Mouse (Mus musculus) liver, embryonic 16.5 days (tissue): ENCODE results near the gene Slc25a12. TPM values are rescaled to one million over a fixed set of nuclear protein-coding genes. Genes with fewer than 3 reads are reported as not detected.

Experiments used
- ATAC-seq: fragments of 200-750 bp; cut with Nextera tagmentation; 2 replicates; pipeline ENCODE4 v1.8.0; 2017; ENCODE audit warnings: low read depth, mild to moderate bottlenecking, moderate number of reproducible peaks, moderate library complexity
- H3K27ac ChIP-seq: fragments of 300-500 bp; sonication (generic); 2 replicates; pipeline ENCODE4 v1.5.1; 2014; ENCODE audit warnings: mild to moderate bottlenecking, low read length
- H3K27me3 ChIP-seq: fragments of 300-500 bp; sonication (generic); 2 replicates; pipeline ENCODE4 v1.6.1; 2014; ENCODE audit warnings: low read depth, low read length, mixed read lengths; ENCODE audit not compliant: control insufficient read depth, insufficient read depth
- H3K36me3 ChIP-seq: fragments of 300-500 bp; sonication (generic); 2 replicates; pipeline ENCODE4 v1.6.1; 2014; ENCODE audit warnings: mild to moderate bottlenecking; ENCODE audit not compliant: control insufficient read depth, insufficient read depth
- H3K4me1 ChIP-seq: fragments of 300-500 bp; sonication (generic); 2 replicates; pipeline ENCODE4 v1.6.1; 2014; ENCODE audit warnings: low read depth, low read length, mixed read lengths; ENCODE audit not compliant: control insufficient read depth
- H3K4me2 ChIP-seq: fragments of 300-500 bp; sonication (generic); 2 replicates; pipeline ENCODE4 v1.6.1; 2014; ENCODE audit warnings: low read depth, low read length, mixed read lengths
- H3K4me3 ChIP-seq: fragments of 300-500 bp; sonication (generic); 2 replicates; pipeline ENCODE4 v1.5.1; 2014; ENCODE audit warnings: low read depth, mild to moderate bottlenecking, low read length
- H3K9ac ChIP-seq: fragments of 300-500 bp; sonication (generic); 2 replicates; pipeline ENCODE4 v1.6.1; 2014; ENCODE audit warnings: low read depth, low read length
- H3K9me3 ChIP-seq: fragments of 300-500 bp; sonication (generic); replicated peaks from 2 replicates; pipeline ENCODE4 v1.6.1; 2016; ENCODE audit warnings: low read length; ENCODE audit not compliant: control insufficient read depth
- WGBS: fragments of 180-500 bp; shearing (Covaris S2); extraction: QIAGEN DNeasy Blood & Tissue Kit; methylation state at CpG from one replicate; pipeline ENCODE4 v1.1.7; 2014; ENCODE audit not compliant: insufficient replicate concordance; 5-methylcytosine and 5-hydroxymethylcytosine counted together
- polyA plus RNA-seq: library from polyadenylated mRNA; unstranded; fragments of >200 nt; fragmentation: Nextera tagmentation; extraction: Ambion mirVana; gene quantifications from 2 replicates; pipeline ENCODE4 v1.2.1, GENCODE M21; 2015

Gene Slc25a12
- polyA plus RNA-seq, 1 experiment from 2014 or later: 22.6 TPM

DNA sequence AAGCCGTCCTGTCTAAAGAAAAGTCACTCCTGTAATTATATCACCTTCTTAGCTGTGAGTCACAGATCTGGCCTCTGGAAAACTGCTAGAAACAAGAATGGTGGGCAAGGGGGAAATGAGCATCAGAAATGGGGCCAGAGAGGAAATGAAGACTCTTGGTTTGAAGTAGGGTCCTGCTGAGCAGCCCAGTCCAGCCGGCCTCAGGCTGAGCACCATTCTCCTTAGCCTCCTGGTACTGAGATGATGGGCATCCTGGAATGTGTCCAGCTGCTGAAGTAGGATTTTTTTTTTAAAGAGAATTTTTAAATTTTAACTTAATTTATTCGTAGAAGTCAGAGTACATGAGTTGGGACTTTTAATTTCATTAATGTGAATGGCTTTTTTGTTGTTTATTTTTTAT is 62.7 kb downstream of the Slc25a12 start:
- H3K27me3 ChIP-seq: no peaks in the 10 kb centered on the region
- H3K9me3 ChIP-seq: no peaks in the 10 kb centered on the region
- H3K4me1 ChIP-seq: peaks cover 2% of the 10 kb centered on the region; the same call in 1 of the 2 replicates
- no peaks in the 10 kb centered on the region for H3K36me3 ChIP-seq
- no peak overlapping the region for H3K27ac ChIP-seq
- no peak overlapping the region for H3K9ac ChIP-seq
- H3K4me3 ChIP-seq: no peak overlapping the region
- no peak overlapping the region for H3K4me2 ChIP-seq
- 58% methylated on average over 3 of the region's 3 CpGs for WGBS
- no peak for ATAC-seq

DNA sequence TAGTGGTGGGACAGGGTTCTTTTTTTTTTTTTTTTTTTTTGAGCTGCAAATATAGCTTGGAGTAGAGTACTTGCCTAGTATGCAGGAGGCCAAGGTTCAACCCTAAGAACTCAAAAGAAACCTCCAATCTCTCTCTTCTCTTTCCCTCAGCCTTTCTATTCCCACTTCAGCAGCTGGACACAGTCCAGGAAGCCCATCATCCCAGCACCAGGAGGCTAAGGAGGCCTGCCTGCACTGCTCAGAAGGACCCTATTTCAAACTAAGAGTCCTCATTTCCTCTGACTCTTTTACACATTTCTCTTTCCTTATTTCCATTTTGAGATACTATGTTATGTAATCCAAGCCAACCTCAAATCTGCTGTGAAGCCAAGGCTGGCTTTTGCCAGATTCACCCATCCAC is 64.3 kb downstream of the Slc25a12 start:
- H3K27ac ChIP-seq: no peak overlapping the region
- no peaks in the 10 kb centered on the region for H3K36me3 ChIP-seq
- no peak overlapping the region for H3K9ac ChIP-seq
- no peak overlapping the region for H3K4me2 ChIP-seq
- no peak for ATAC-seq
- H3K9me3 ChIP-seq: no peaks in the 10 kb centered on the region
- H3K4me3 ChIP-seq: no peak overlapping the region
- no peaks in the 10 kb centered on the region for H3K27me3 ChIP-seq
- H3K4me1 ChIP-seq: peaks cover 2% of the 10 kb centered on the region; the same call in 1 of the 2 replicates

DNA sequence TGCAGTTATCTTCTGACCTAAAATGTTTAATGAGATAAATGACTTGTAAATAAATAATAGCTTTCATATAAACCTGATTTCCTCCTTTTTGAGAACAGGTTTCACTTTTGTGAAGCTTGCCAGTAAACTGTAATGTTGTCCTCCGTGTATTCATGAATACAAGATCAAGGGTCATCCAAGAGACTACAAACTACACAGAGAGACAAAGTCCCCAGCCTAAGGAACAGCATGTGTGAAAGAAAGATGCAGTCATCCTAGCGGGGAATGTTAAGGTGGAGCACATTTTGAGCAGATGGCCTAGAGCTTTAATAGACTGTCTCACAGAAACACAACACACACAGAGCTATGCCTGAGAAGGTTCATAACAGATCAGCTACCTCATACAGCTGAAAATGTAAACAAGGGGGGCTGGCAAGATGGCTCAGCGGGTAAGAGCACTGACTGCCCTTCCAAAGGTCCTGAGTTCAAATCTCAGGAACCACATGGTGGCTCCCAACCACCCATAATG is 65.3 kb downstream of the Slc25a12 start:
- Histone ChIP-seq H3K4me3 (no peak overlapping the region), H3K27me3 (no peaks in the 10 kb centered on the region), H3K9ac (no peak overlapping the region), H3K9me3 (no peaks in the 10 kb centered on the region), H3K4me2 (no peak overlapping the region), H3K36me3 (no peaks in the 10 kb centered on the region), H3K4me1 (peaks cover 2% of the 10 kb centered on the region; the same call in 1 of the 2 replicates), H3K27ac (no peak overlapping the region)
- WGBS: 75% methylated on average over 3 of the region's 3 CpGs
- ATAC-seq: no peak

DNA sequence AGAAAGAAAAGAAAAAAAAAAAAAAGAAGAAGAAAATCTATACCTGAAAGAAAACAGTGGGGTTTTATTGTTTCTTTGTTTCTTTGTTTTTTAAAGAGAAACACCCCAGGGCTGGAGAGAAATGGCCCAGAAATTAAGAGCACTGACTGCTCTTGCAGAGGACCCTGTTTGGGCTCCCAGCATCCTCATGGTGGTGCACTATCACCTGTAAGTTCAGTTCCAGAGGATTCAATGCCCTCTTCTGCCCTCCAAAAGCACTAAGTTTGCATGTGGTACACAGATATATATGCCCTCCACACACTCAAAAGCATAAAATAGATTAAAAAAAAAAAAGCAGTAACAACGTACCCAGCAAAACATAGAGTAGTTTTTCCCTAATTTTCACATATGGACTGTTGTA is 68.8 kb downstream of the Slc25a12 start:
- H3K9me3 ChIP-seq: no peaks in the 10 kb centered on the region
- H3K4me3 ChIP-seq: no peak overlapping the region
- no peak for ATAC-seq
- no peak overlapping the region for H3K27ac ChIP-seq
- no peaks in the 10 kb centered on the region for H3K27me3 ChIP-seq
- peaks cover 2% of the 10 kb centered on the region; the same call in 1 of the 2 replicates for H3K4me1 ChIP-seq
- WGBS: 80% methylated on average over 1 of the region's 1 CpGs
- H3K36me3 ChIP-seq: no peaks in the 10 kb centered on the region
- H3K9ac ChIP-seq: no peak overlapping the region
- no peak overlapping the region for H3K4me2 ChIP-seq

DNA sequence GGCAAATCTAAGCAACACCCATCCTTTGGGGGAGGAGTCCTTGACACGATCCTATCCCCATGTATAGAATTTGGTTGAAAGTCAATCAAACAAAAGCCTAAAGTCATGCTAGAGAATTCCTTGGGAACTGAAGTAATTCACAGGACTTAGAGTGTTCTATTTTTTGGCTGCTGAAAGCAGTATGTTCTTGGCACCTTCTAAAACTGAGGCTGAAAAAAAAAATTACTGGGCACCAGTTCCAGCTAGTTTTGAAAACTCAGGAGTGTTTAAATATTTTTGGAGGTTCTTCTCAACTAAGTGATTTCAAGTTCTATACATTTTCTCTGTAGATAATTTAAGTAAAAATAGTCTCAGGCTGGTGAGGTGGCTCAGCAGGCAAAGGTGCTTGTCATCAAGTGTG is 70.0 kb downstream of the Slc25a12 start:
- Histone ChIP-seq H3K4me3 (no peak overlapping the region), H3K9ac (no peak overlapping the region), H3K27ac (no peak overlapping the region), H3K4me1 (peaks cover 2% of the 10 kb centered on the region; the same call in 1 of the 2 replicates), H3K27me3 (no peaks in the 10 kb centered on the region), H3K36me3 (no peaks in the 10 kb centered on the region), H3K9me3 (no peaks in the 10 kb centered on the region), H3K4me2 (no peak overlapping the region)
- no peak for ATAC-seq
- WGBS: 69% methylated on average over 1 of the region's 1 CpGs

DNA sequence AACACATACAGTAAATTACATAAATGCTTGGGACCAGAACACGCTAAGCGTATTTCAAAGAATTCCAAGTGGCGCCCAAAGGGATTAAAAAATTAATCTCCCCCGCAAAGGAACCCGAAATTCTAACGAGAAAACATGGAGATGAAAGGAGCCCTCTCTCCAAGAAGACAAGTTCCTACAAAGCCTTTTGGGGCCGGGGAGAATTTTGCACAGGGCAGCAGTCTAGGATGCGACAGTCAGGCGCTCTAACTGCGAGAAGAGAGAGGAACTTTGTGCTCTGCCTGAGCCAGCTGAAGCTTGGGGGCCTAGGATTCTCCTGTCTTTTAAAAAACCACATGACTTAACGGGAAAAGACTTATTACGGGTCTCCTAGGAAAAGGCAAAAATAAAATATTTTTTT is 71.7 kb downstream of the Slc25a12 start:
- H3K9ac ChIP-seq: no peak overlapping the region
- no peaks in the 10 kb centered on the region for H3K4me1 ChIP-seq
- no peaks in the 10 kb centered on the region for H3K9me3 ChIP-seq
- no peaks in the 10 kb centered on the region for H3K27me3 ChIP-seq
- WGBS: 82% methylated on average over 12 of the region's 12 CpGs
- no peak overlapping the region for H3K27ac ChIP-seq
- no peaks in the 10 kb centered on the region for H3K36me3 ChIP-seq
- H3K4me2 ChIP-seq: no peak overlapping the region
- H3K4me3 ChIP-seq: no peak overlapping the region
- ATAC-seq: no peak

DNA sequence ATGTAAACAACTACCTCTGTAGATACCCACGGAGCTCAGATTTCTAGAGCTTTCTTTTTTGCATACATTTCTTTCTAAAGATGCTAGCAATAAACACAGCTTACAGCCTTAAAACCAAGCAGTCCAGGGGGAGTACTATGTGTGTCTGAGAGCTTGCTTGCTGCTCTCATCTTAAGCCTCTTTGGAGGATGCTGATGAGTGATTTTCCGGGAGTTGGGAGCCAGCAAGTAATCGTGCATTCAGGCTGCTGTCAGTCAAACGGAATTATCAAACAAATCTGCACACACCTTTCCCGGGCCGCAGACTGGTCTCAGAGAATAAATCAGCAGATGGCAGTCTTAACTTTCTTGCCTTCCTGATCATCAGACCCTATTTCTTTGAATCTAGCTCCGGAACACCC is 73.1 kb downstream of the Slc25a12 start:
- ATAC-seq: no peak
- WGBS: 57% methylated on average over 7 of the region's 7 CpGs
- no peak overlapping the region for H3K9ac ChIP-seq
- H3K36me3 ChIP-seq: no peaks in the 10 kb centered on the region
- no peaks in the 10 kb centered on the region for H3K9me3 ChIP-seq
- no peak overlapping the region for H3K4me2 ChIP-seq
- no peaks in the 10 kb centered on the region for H3K27me3 ChIP-seq
- no peak overlapping the region for H3K27ac ChIP-seq
- no peak overlapping the region for H3K4me3 ChIP-seq
- H3K4me1 ChIP-seq: no peaks in the 10 kb centered on the region

DNA sequence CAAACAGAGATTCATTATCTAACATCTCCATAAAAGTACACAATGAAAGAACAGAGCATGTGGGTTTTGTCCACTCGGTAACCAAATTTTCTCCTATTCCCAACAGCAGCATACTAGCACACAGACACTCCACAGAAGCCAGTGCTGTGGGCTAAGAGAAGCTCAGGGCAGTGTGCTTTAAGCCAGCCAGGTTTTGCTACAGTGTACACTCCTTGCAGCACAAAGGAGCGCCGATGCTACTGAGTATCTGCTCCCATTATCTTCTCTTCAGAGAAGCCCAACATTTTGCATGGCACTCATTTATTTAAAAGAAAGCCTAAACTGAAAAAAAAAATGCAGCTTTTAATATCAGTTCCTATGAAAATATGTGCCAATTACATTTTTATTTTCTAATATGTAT is 73.6 kb downstream of the Slc25a12 start:
- Histone ChIP-seq H3K27me3 (no peaks in the 10 kb centered on the region), H3K4me1 (no peaks in the 10 kb centered on the region), H3K9me3 (no peaks in the 10 kb centered on the region), H3K4me2 (no peak overlapping the region), H3K4me3 (no peak overlapping the region), H3K9ac (no peak overlapping the region), H3K27ac (no peak overlapping the region), H3K36me3 (no peaks in the 10 kb centered on the region)
- ATAC-seq: no peak
- WGBS: 83% methylated on average over 3 of the region's 3 CpGs

DNA sequence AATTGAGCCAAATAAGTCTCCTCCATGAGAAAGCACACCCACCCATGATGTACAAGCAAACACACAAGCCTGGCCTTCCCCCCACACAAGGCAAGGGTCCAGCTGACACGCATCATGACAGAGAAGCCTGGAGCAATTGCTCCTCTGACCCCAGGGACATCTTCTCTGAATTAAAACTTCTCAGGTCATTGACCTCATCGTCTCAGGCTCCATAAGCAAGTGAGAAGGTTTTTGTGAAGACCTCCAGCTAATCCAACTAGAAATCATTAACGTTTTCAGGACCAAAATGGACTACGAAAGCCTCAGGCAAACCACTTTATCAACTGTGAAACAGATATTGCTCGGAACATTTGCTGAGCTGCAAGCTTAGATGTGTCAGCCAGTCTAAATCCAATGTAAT is 76.0 kb downstream of the Slc25a12 start:
- Histone ChIP-seq H3K4me3 (no peak overlapping the region), H3K27me3 (no peaks in the 10 kb centered on the region), H3K4me1 (no peaks in the 10 kb centered on the region), H3K4me2 (no peak overlapping the region), H3K9me3 (no peaks in the 10 kb centered on the region), H3K9ac (no peak overlapping the region), H3K27ac (no peak overlapping the region), H3K36me3 (no peaks in the 10 kb centered on the region)
- no peak for ATAC-seq
- WGBS: 77% methylated on average over 5 of the region's 5 CpGs
